Mouse (Mus musculus) bone marrow, adult 2 months (tissue): Measurements from ENCODE around the gene Abcc12.

ENCODE experiments used
- CTCF ChIP-seq: fragments of 200-500 bp; IDR thresholded peaks from 2 replicates; pipeline ENCODE4 v1.5.1; 2011; ENCODE audit warnings: low read length, control low read depth; ENCODE audit not compliant: control insufficient read depth, insufficient read depth
- POLR2A ChIP-seq: fragments of 200-500 bp; IDR thresholded peaks from 2 replicates; pipeline ENCODE4 v1.6.1; 2011; ENCODE audit warnings: low read depth, mild to moderate bottlenecking, control low read depth, low read length, borderline replicate concordance; ENCODE audit not compliant: control insufficient read depth

DNA sequence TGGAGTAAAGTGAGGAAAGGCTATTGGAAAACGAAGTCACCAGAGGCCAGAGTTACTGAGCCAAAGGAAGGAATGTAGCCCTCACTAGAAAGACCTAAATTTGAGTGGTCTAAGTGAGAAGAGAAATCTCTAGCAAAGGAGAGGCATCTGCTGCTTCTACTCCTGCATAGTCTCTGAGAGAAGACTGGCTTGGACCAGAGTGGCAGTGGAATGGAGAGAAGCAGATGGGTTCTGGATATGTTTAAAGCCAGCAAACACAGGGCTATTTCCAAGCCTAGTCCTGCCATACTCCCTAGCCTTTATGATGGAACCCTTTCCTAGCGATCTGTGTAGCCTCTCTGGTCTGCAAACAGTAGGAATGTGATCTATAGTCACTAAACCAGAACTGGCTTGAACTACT, 24.9 kb downstream of the Abcc12 start:
- TF ChIP-seq CTCF (no peak), POLR2A (no peak)
